Mouse (Mus musculus) megakaryocyte progenitor cell, adult 5-6 weeks (primary cell): ENCODE results near the gene Pms1. TPM values are rescaled to one million over a fixed set of nuclear protein-coding genes. Genes with fewer than 3 reads are reported as not detected.
"Not testable (repeated sequence)": the region's sequence is repeated elsewhere in the genome, so short reads cannot be mapped to it uniquely, and the experiment has no call there.

Experiments
- ATAC-seq: replicated peaks from 2 replicates; pipeline ENCODE4 v1.8.0; 2016; ENCODE audit warnings: mild to moderate bottlenecking, moderate TSS enrichment, inconsistent platforms; ENCODE audit not compliant: poor library complexity
- total RNA-seq, 2 experiments: library from RNA; stranded (forward) in 1 of 2; stranded (reverse) in 1 of 2; fragments of 157-497, 149-512 nt in 1 of 2; fragments of 200-1000 nt in 1 of 2; gene quantifications; 2 replicates each; pipeline versions ENCODE4 v1.2.3 to v1.2.4; 2015 to 2017

Gene Pms1
- 12.3 and 14.3 TPM in 2 replicates for total RNA-seq (2015)
- total RNA-seq (2017) = 14.0 and 16.3 TPM in 2 replicates

- peak; percentile 97 for ATAC-seq
Observed at GRCm38 (mm10) chr1:53296581-53297383, at the start of gene Pms1, which contains the start of the genes Ormdl1 and Gm28778. Gene Pms1 (minus strand): TSS chr1:53297018. Gene Ormdl1 (plus strand): TSS chr1:53297095. Gene Gm28778 (plus strand): TSS chr1:53297111.

DNA sequence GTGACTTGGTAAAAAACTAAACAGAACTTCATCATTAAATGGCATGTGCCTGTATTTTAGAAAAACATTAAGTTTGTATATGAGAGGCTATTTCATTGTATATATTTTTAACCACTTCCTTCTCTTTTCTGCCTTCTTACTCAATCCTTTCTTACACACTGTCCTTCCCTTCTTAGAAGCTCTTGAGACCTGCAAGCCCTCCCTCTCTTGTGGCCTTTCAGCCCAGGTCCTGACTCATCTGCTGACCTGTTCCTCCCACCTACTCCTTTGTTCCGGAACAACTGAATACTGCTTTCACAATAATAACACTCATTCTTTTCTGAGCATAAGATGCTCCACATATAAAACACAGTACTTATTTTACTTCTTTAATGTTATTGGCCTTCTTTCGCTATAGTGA, 44.3 kb upstream of the Pms1 start:
- peak; percentile 99 for ATAC-seq

- not testable (repeated sequence) for ATAC-seq
Observed at GRCm38 (mm10) chr1:53337403-53337802, 40.6 kb upstream of the Pms1 start.

DNA sequence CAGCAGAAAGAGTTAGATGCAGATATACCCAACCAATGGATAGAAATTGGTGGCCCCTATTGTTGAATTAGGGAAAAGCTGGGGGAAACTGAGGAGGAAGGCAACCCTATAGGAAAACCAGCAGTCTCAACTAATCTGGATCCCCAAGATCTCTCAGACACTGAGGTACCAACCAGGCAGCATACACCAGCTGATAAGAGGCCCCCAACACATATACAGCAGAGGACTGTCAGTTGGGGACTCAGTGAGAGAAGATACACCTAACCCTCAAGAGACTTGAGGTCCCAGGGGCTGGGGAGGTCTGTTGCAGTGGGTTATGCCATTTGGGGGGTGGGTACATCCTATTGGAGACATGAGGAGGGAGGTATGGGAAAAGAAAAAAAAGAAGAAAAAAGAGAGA, 38.6 kb upstream of the Pms1 start:
- ATAC-seq = no peak

DNA sequence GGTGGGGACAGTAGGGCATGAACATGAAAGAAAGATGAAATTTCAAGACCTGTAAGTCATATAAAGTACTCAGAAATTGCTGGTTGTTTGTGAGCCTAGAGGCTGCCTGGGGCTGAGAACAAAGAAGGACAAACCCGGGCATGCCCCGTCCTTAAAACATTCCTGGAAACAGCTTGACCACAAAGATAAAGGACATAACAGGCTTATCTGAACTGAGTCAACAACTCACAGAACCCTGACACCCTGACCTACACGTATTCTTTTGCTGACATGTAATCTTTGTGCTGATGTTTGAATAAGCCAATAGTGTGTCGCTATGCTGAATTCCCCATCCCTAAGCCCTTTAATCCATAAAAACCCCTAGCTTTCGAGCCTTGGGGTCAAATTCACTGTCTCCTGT, 36.7 kb upstream of the Pms1 start:
- not testable (repeated sequence) for ATAC-seq

DNA sequence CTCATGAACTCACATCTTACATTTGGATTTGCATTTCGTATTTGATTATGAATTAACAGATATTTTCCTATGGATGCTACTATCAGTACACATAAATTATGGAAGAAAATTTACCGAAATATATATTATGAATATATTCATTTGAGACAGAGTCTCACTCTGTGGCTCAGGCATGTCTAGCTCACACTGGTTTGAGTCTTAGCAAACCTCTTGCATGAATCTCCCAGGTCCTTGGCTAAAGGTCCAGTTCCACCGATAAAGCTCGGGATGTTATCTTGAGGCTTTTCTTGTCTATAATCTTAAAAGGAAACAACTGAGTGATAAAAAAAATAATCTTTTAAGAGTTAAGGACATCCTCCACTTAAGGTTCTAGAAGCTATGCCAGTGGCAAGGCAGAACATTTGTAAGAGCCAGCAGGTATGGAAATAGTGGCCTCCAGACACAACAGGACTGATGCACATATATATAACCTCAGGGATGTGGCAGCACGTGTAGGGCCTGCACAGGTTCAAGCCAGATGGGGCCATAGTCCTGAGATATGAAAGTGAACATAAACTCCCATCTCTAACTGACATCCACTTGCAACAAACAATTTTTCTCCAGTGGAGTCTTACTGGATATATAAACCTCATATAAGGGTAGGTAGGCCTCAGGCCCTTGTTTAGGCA, 28.1 kb upstream of the Pms1 start:
- no peak for ATAC-seq

GRCm38 (mm10) chr1:53324277-53324676, 27.5 kb upstream of the Pms1 start:
- ATAC-seq = peak; percentile 54

GRCm38 (mm10) chr1:53323254-53323653, 26.4 kb upstream of the Pms1 start:
- no peak for ATAC-seq

DNA sequence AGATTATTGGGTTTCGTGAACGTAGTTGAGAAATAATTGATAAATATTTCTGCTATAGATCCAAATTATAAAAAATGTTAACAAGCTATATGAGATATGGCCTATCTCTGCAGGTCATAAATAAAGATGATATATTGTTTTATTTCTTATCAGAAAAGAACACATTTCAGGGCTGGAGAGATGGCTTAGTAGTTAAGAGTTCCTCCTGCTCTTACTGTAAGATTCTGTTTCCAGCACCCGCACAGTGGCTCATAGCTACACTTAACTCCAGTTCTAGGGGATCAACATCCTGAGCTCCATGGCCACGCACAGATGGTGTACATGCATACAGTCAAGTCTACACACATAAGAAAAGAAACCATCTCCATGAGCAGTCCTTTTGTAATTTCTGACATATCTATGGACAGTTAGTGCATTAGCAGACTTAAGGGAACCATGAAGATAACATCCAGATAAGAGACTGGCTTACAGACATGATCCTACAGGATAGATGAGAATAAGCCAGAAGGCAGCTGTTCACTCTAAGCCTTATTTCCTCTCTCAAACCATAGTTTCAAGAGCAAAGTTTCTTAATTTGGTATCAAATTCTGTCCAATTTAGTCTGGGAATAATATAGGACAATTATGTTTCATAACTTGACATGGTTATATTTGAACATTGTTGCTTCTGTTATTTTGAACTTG, 25.0 kb upstream of the Pms1 start:
- peak; percentile 42; the same call in 1 of the 2 replicates for ATAC-seq

- peak; percentile 95 for ATAC-seq
Observed at GRCm38 (mm10) chr1:53312989-53313967, 16.5 kb upstream of the Pms1 start, which contains the start of gene Osgepl1. Gene Osgepl1 (plus strand): TSS chr1:53313624.

DNA sequence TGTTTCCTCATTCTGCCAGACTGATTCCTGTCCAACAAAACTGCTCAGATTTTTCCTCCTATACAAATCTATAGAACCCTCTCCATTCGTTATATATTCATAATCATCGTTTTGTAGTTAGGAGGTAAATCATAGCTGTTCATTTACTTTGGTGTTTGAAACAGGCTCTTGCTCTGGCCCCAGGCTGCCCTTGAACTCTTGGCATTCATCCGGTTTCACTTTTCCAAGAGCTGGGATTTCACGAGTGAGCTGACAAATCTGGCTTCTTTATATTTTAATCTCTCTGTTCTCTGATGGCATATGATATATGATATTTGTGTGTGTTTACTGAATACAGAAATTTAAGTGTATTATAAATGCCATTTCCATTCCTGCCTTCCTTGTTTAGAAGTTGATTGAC, 3.7 kb upstream of the Pms1 start:
- no peak for ATAC-seq

DNA sequence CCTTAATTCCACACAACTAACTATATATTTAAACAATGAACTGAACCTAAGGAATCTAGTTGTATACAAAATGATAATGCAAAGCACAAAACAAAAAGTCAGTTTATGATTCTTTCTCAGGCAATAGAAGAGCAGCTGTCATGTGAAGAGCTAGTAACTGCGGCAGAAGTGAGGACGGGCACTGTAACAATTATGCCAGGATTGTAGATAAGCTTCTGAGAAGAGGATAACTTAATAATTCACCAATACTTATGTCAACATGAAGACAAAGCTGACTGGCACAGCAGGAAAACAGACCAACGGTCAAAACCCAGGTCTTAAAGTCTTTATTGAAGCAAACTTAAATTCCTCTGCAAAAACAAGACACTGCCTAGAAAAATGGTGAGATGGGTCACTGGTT, 5.6 kb downstream of the Pms1 start:
- no peak for ATAC-seq

DNA sequence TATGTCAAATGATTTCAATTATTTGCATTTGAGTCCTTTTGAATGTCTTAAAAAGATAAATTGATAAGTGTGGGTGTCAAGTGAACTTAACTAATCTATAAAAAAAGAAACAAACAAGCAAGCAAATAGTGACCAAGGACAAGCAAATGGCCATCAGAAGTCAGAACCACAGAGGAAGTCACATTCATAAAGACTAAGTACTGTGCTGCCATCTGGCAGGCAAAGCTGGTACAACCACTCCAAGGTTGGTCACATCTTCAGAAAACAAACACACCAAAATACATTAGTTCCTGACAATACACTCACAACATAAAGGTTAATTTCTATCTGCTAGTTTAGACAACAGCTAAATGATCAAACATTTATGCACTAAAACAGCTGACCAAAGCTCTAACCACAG, 24.2 kb downstream of the Pms1 start:
- peak; percentile 65 for ATAC-seq

GRCm38 (mm10) chr1:53269901-53270300, 26.9 kb downstream of the Pms1 start:
- ATAC-seq = no peak

GRCm38 (mm10) chr1:53264958-53265612, 31.7 kb downstream of the Pms1 start:
- ATAC-seq = peak; percentile 50

DNA sequence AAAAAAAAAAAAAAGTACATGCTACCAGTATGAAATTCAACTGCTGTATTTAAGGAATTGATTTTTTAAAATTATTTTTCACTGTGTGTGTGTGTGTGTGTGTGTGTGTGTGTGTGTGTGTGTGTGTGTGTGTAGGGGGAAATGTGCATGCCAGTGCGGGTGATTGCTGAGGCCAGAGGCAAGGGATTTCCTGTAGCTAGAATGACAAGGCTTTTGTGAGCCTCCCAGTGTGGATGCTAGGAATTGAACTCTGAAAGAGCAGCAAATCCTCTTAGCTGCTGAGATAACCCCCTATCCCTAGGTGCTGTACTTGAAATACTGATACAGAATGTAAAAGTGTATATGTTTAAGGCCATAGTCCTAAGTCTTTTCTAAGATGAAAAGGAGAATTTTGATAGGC, 70.8 kb downstream of the Pms1 start:
- 0 out of 2 replicates have a peak, but pooled peaks have one; percentile 23 for ATAC-seq

- no peak for ATAC-seq
Observed at GRCm38 (mm10) chr1:53225616-53226015, 71.2 kb downstream of the Pms1 start.

- no peak for ATAC-seq
Observed at GRCm38 (mm10) chr1:53224775-53225174, 72.0 kb downstream of the Pms1 start.

GRCm38 (mm10) chr1:53210136-53210535, 86.7 kb downstream of the Pms1 start:
- no peak for ATAC-seq

DNA sequence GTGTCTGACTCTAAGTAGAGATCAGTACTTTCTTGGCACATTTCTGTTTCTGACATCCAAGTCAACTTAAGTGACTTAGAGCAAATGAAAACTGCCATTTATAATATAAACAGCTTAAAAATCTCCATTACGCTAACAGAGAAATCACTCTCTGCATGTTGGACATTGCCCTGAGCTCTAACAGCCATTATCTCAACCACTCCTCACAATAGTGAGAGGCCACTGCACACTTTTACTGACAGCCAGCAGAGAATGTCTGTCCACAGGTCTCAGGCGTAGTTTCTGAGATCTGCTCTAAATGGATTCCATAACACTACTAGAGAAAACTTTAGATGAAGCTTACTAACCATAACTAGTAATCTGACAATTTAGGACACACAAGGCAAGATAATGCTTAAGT, 92.9 kb downstream of the Pms1 start:
- ATAC-seq = no peak
